Mouse (Mus musculus) thymus, postnatal 10 days (tissue): Measurements from ENCODE around the gene BC048671.

Experiments used
- DNase-seq, 2 experiments: peaks; one replicate each; pipeline ENCODE4 v3.0.0; 2021; ENCODE audit warnings: low spot score in 2 of 2

Gene BC048671

GRCm38 (mm10) chr6:90350011-90350410 is 49.0 kb downstream of the BC048671 start:
- DNase-seq = no peak
